Mouse (Mus musculus) small intestine, adult 2 months (tissue): ENCODE data around the gene Gm28035.

ENCODE experiments used
- CTCF ChIP-seq: fragments of 200-500 bp; IDR thresholded peaks from 2 replicates; pipeline ENCODE4 v1.5.1; 2012; ENCODE audit warnings: low read depth, mild to moderate bottlenecking, control low read depth, inconsistent platforms, low read length, moderate library complexity, mixed read lengths; ENCODE audit not compliant: insufficient replicate concordance, insufficient read length; ENCODE audit errors: extremely low read depth
- POLR2A ChIP-seq: fragments of 200-500 bp; IDR thresholded peaks from 2 replicates; pipeline ENCODE4 v1.6.1; 2012; ENCODE audit warnings: low read depth, mild to moderate bottlenecking, control low read depth, inconsistent platforms, low read length, moderate library complexity

GRCm38 (mm10) chr2:30247681-30248080, 7.3 kb downstream of the Gm28035 start:
- no peak for TF ChIP-seq CTCF
- TF ChIP-seq POLR2A: no peak
